Mouse (Mus musculus): ENCODE measurements around the gene Gm10972. TPM values are rescaled to one million over a fixed set of nuclear protein-coding genes. Genes with fewer than 3 reads are reported as not detected.
"Not testable (repeated sequence)": the region's sequence is repeated elsewhere in the genome, so short reads cannot be mapped to it uniquely, and the experiment has no call there.

Gene Gm10972
- polyA plus RNA-seq, 1 experiment from 2014 or later: not detected

- H3K4me3 ChIP-seq (ENCODE audit: low read depth, low read length): no peak overlapping the region
- no peak overlapping the region for H3K4me2 ChIP-seq
- no peaks in the 10 kb centered on the region for H3K27me3 ChIP-seq (ENCODE audit: insufficient read depth, low read length)
- no peaks in the 10 kb centered on the region for H3K9me3 ChIP-seq (ENCODE audit: low read depth, low read length)
- no peaks in the 10 kb centered on the region for H3K36me3 ChIP-seq (ENCODE audit: insufficient read depth)
- ATAC-seq (ENCODE audit: insufficient read depth) (no peak), DNase-seq (no peak)
- no peak overlapping the region for H3K27ac ChIP-seq (ENCODE audit: low read depth)
- no peaks in the 10 kb centered on the region for H3K4me1 ChIP-seq (ENCODE audit: insufficient read depth)
- WGBS: 86% methylated on average over 5 of the region's 5 CpGs
- TF ChIP-seq CTCF (IDR thresholded peaks at IDR 0.05; ENCODE audit: low read depth): no peak
- H3K9ac ChIP-seq: no peak overlapping the region
Measured at GRCm38 (mm10) chr3:94628712-94629111, 14.2 kb upstream of the Gm10972 start.

DNA sequence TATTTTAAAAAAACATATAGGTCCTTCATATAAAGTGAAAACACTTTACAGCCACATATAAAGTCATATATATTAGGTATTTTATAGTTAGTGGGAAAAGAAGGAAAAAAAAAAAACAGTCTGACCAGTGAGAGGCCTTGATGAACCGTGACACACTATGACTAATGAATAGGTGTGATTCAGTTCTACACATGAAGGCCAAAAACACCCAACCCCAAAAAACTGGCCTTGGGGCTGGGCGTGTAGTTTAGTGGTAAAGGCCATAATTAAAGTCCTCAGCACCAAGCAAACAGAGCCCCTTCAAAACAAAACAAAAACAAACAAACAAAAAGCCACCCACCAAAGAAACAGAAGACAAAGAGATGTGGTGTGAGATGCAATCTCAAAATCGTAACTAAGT lies 13.0 kb upstream of the Gm10972 start:
- H3K4me2 ChIP-seq: no peak overlapping the region
- DNase-seq (no peak), ATAC-seq (ENCODE audit: insufficient read depth) (no peak)
- no peaks in the 10 kb centered on the region for H3K4me1 ChIP-seq (ENCODE audit: insufficient read depth)
- no peaks in the 10 kb centered on the region for H3K36me3 ChIP-seq (ENCODE audit: insufficient read depth)
- WGBS: 67% methylated on average over 3 of the region's 3 CpGs
- no peaks in the 10 kb centered on the region for H3K27me3 ChIP-seq (ENCODE audit: insufficient read depth, low read length)
- H3K9ac ChIP-seq: no peak overlapping the region
- no peak overlapping the region for H3K27ac ChIP-seq (ENCODE audit: low read depth)
- TF ChIP-seq CTCF (IDR thresholded peaks at IDR 0.05; ENCODE audit: low read depth): no peak
- H3K4me3 ChIP-seq (ENCODE audit: low read depth, low read length): no peak overlapping the region
- no peaks in the 10 kb centered on the region for H3K9me3 ChIP-seq (ENCODE audit: low read depth, low read length)

- TF ChIP-seq CTCF (IDR thresholded peaks at IDR 0.05; ENCODE audit: low read depth): no peak
- H3K27ac ChIP-seq (ENCODE audit: low read depth): peak overlapping the region; percentile 73
- 17% methylated on average over 6 of the region's 6 CpGs for WGBS
Measured at GRCm38 (mm10) chr3:94648755-94649590, 6.1 kb downstream of the Gm10972 start.

DNA sequence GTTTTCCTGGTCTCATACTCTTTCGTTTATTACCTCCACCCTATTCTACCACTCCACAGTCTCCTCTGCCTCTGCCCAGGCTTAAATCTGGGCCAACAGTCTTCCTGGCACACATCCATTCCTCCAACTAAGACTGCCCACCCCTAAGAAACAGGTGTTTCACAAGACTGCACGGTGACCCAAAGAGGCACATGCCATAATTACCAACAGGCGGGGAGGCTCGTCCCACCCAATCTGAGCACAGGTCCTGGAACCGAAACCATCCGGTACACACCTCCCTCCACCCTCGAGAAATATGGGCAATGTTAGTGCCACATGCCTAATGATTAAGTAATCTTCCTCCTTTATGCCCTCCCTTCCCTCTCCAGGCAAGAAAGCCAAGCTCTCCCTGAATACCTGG lies 7.5 kb downstream of the Gm10972 start:
- 73% methylated on average over 7 of the region's 7 CpGs for WGBS
- TF ChIP-seq CTCF (IDR thresholded peaks at IDR 0.05; ENCODE audit: low read depth): no peak
- Histone ChIP-seq H3K9ac (no peak overlapping the region), H3K36me3 (ENCODE audit: insufficient read depth) (no peaks in the 10 kb centered on the region), H3K4me3 (ENCODE audit: low read depth, low read length) (no peak overlapping the region), H3K27me3 (ENCODE audit: insufficient read depth, low read length) (no peaks in the 10 kb centered on the region), H3K4me1 (ENCODE audit: insufficient read depth) (peaks cover 9% of the 10 kb centered on the region), H3K4me2 (no peak overlapping the region), H3K27ac (ENCODE audit: low read depth) (no peak overlapping the region), H3K9me3 (ENCODE audit: low read depth, low read length) (no peaks in the 10 kb centered on the region)
- ATAC-seq (ENCODE audit: insufficient read depth) (no peak), DNase-seq (peak; percentile 7)

More at GRCm38 (mm10) chr3:94648755-94649590, 6.1 kb downstream of the Gm10972 start:
- H3K27me3 ChIP-seq (ENCODE audit: insufficient read depth, low read length): no peaks in the 10 kb centered on the region
- peak overlapping the region; percentile 11; the same call in 1 of the 2 replicates for H3K4me2 ChIP-seq
- ATAC-seq (ENCODE audit: insufficient read depth) (peak; percentile 91), DNase-seq (peak; percentile 61)
- no peak overlapping the region for H3K9ac ChIP-seq
- peaks cover 9% of the 10 kb centered on the region for H3K4me1 ChIP-seq (ENCODE audit: insufficient read depth)
- no peak overlapping the region for H3K4me3 ChIP-seq (ENCODE audit: low read depth, low read length)
- no peaks in the 10 kb centered on the region for H3K36me3 ChIP-seq (ENCODE audit: insufficient read depth)
- H3K9me3 ChIP-seq (ENCODE audit: low read depth, low read length): no peaks in the 10 kb centered on the region

DNA sequence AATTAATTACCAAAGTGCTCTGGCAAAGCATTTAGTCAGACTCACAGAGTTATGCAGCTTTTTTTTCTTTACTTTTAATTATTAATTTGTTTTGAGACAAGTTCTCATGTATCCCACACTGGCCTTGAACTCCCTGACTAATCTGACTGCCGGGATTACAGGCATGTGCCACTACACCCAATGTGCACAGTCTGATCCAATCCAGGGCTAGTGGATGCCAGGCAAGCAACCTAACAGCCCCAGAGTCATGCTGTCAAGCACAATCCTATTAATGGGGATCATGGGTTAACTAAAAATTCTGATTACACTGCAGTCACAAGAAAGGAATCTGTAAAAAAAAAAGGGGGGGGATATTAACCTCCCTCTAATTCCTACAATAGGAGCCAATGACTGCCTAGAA lies 11.1 kb downstream of the Gm10972 start:
- H3K4me1 ChIP-seq (ENCODE audit: insufficient read depth); H3K27ac ChIP-seq (ENCODE audit: low read depth); H3K27me3 ChIP-seq (ENCODE audit: insufficient read depth, low read length); H3K4me2 ChIP-seq; DNase-seq; ATAC-seq (ENCODE audit: insufficient read depth); H3K36me3 ChIP-seq (ENCODE audit: insufficient read depth); H3K4me3 ChIP-seq (ENCODE audit: low read depth, low read length); H3K9me3 ChIP-seq (ENCODE audit: low read depth, low read length); H3K9ac ChIP-seq: not testable (repeated sequence)
- 60% methylated on average over 1 of the region's 1 CpGs for WGBS

DNA sequence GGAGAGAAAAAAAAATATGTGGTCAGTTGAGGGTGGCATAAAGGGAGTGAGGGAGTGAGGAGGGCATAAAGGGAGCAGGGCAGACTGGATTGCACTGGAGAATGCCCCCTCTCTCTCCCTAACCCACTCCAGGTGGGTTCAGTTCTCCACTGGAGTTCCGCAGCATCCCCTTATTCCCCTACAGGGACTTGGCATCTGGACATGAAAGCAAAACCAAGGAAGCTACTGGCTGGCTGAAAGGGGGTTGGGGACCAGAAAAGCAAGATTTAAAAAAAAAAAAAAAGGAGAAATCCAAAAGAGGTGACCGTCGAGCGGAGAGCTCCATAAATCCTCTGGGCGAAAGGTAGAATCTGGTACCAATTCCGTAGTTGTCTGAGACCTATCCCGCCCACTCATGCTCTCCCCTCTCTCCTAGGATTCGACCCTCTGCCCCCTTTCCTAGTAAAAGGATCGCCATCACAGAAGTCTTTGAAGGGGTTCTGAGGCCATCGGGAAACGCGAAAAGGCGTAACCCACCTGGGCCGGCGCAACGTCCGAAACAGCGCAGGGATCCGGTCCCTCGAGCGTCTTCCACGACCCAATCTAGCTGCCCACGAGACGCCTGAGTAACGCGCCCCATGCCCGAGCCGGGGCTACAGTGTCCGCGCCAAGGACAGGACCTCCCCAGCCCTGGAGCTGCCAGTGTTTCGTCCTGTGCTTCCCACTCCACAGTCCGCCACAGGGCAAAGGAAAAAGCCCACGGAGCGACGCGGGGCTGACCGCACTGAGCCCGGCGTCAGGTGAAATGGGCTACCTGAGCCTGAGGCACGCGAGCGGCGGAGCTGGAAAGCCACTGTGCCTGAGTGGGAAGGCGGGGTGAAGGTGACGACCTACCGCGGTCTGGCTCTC lies 15.2 kb downstream of the Gm10972 start:
- 3% methylated on average over 22 of the region's 47 CpGs for WGBS
- not testable (repeated sequence) for H3K4me1 ChIP-seq (ENCODE audit: insufficient read depth); H3K27ac ChIP-seq (ENCODE audit: low read depth); H3K9me3 ChIP-seq (ENCODE audit: low read depth, low read length); H3K27me3 ChIP-seq (ENCODE audit: insufficient read depth, low read length); H3K36me3 ChIP-seq (ENCODE audit: insufficient read depth)
- ATAC-seq (ENCODE audit: insufficient read depth) (peak; percentile 62), DNase-seq (peak; percentile 6)
- Histone ChIP-seq H3K4me3 (ENCODE audit: low read depth, low read length) (peak overlapping the region; percentile 39), H3K4me2 (peak overlapping the region; percentile 66), H3K9ac (peak overlapping the region; percentile 46)

DNA sequence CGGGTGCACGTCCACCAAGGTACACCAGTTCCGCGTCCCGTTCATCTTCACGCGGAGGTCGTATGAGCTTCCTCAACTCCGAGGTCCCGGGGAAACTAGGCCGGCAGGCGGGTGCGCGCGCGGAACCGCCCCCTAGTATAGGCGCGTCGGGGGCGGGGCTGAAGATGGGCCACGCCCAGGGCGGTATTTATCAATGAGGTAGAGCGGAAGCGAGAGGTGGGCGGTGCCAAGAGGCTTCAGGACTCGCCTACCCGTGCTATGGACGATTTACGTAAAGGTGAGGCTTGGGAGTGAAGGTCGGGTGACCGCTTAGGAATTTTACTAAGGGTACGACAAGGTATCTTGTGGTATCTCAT lies 15.8 kb downstream of the Gm10972 start, which contains the start of gene Tuft1:
Tuft1 (minus strand) TSS at position 133 of the 356 bp plus-strand sequence.
- Histone ChIP-seq H3K27ac (ENCODE audit: low read depth) (peak within 1 kb of the TSS; percentile 13; the same call in 1 of the 2 replicates), H3K9ac (peak within 1 kb of the TSS; percentile 46), H3K4me2 (peak within 1 kb of the TSS; percentile 66), H3K4me3 (ENCODE audit: low read depth, low read length) (peak within 1 kb of the TSS; percentile 39)
- H3K9me3 ChIP-seq (ENCODE audit: low read depth, low read length); H3K4me1 ChIP-seq (ENCODE audit: insufficient read depth); H3K36me3 ChIP-seq (ENCODE audit: insufficient read depth); DNase-seq; H3K27me3 ChIP-seq (ENCODE audit: insufficient read depth, low read length): not testable (repeated sequence)
- peak; percentile 93 for ATAC-seq (ENCODE audit: insufficient read depth)
- WGBS: under 1% methylated on average over 15 of the region's 33 CpGs

GRCm38 (mm10) chr3:94659142-94659748 lies 16.3 kb downstream of the Gm10972 start:
- Histone ChIP-seq H3K27ac (ENCODE audit: low read depth) (peak overlapping the region; percentile 13; the same call in 1 of the 2 replicates), H3K4me2 (peak overlapping the region; percentile 46)
- H3K4me1 ChIP-seq (ENCODE audit: insufficient read depth); H3K4me3 ChIP-seq (ENCODE audit: low read depth, low read length); H3K27me3 ChIP-seq (ENCODE audit: insufficient read depth, low read length); H3K36me3 ChIP-seq (ENCODE audit: insufficient read depth); H3K9me3 ChIP-seq (ENCODE audit: low read depth, low read length); H3K9ac ChIP-seq: not testable (repeated sequence)
- WGBS: 27% methylated on average over 7 of the region's 10 CpGs
- DNase-seq (peak; percentile 46), ATAC-seq (ENCODE audit: insufficient read depth) (peak; percentile 80)

GRCm38 (mm10) chr3:94660841-94661240 lies 17.9 kb downstream of the Gm10972 start:
- not testable (repeated sequence) for H3K9me3 ChIP-seq (ENCODE audit: low read depth, low read length); H3K27me3 ChIP-seq (ENCODE audit: insufficient read depth, low read length); H3K36me3 ChIP-seq (ENCODE audit: insufficient read depth); H3K9ac ChIP-seq; H3K4me3 ChIP-seq (ENCODE audit: low read depth, low read length); DNase-seq; ATAC-seq (ENCODE audit: insufficient read depth); H3K27ac ChIP-seq (ENCODE audit: low read depth); H3K4me1 ChIP-seq (ENCODE audit: insufficient read depth); H3K4me2 ChIP-seq
- 89% methylated on average over 2 of the region's 2 CpGs for WGBS
